Mouse (Mus musculus) kidney, adult 2 months (tissue): Measurements from ENCODE around the gene Ebi3.

Experiments used
- CTCF ChIP-seq: fragments of 200-500 bp; conservative IDR thresholded peaks from 2 replicates; pipeline ENCODE4 v1.5.1; 2011; ENCODE audit warnings: low read depth, mild to moderate bottlenecking, control low read depth, low read length, moderate library complexity, mixed read lengths; ENCODE audit not compliant: insufficient read depth, insufficient read length
- POLR2A ChIP-seq: fragments of 200-500 bp; IDR thresholded peaks from one replicate; pipeline ENCODE4 v1.6.1; 2011; ENCODE audit warnings: low read depth, low read length, control low read depth

GRCm38 (mm10) chr17:55904131-55904530, 48.3 kb upstream of the Ebi3 start:
- TF ChIP-seq POLR2A (no peak), CTCF (no peak)
